Mouse (Mus musculus) embryonic fibroblast, embryonic 13.5 days (primary cell): ENCODE results near the gene A2ml1.

ENCODE experiments used
- CTCF ChIP-seq: IDR thresholded peaks from 2 replicates; pipeline ENCODE4 v1.5.1; 2011; ENCODE audit warnings: mild to moderate bottlenecking, control low read depth, low read length, moderate library complexity, borderline replicate concordance; ENCODE audit not compliant: insufficient read depth
- POLR2A ChIP-seq: IDR thresholded peaks from 2 replicates; pipeline ENCODE4 v1.6.1; 2011; ENCODE audit warnings: low read depth, mild to moderate bottlenecking, control low read depth, low read length, moderate library complexity

DNA sequence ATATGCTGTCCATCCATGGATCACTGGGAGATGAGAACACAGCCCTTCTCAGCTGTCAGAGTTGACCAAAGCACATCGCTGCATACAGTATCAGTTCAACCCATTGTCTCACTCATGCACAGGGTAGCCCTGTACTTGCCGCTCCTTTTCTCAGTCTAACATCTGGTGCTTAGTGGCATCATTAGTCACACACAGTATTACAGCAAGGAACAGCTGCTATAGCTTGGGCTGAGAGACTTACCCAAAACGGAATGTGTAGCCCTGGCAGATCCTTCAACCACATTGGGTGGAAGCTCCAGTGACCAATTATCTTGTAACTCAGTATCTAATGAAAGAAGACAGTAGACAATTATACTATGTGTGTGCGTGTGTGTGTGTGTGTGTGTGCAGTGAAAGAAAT lies 89.5 kb downstream of the A2ml1 start:
- TF ChIP-seq CTCF (no peak), POLR2A (no peak)
